Mouse (Mus musculus): ENCODE measurements around the gene Klhdc4.

GRCm38 (mm10) chr8:121868896-121869295, 39.5 kb upstream of the Klhdc4 start:
- TF ChIP-seq CTCF (IDR thresholded peaks at IDR 0.05; ENCODE audit: low read depth) (no peak), EP300 (optimal IDR thresholded peaks at IDR 0.05) (no peak)
